Mouse (Mus musculus) midbrain, embryonic 11.5 days (tissue): Measurements from ENCODE around the gene Eps8. TPM values are rescaled to one million over a fixed set of nuclear protein-coding genes. Genes with fewer than 3 reads are reported as not detected.

ENCODE experiments used
- ATAC-seq: fragments of 200-750 bp; cut with Nextera tagmentation; 2 replicates; pipeline ENCODE4 v1.8.0; 2017; ENCODE audit warnings: moderate TSS enrichment, moderate library complexity; ENCODE audit not compliant: low FRiP score
- DNase-seq: peaks from one replicate; pipeline ENCODE4 v3.0.0; 2015; ENCODE audit warnings: low spot score; ENCODE audit errors: missing footprints
- H3K27ac ChIP-seq: fragments of 300-500 bp; sonication (generic); 2 replicates; pipeline ENCODE4 v1.5.1; 2014; ENCODE audit warnings: low read depth, low read length
- H3K27me3 ChIP-seq: fragments of 300-500 bp; sonication (generic); 2 replicates; pipeline ENCODE4 v1.6.1; 2014; ENCODE audit warnings: mild to moderate bottlenecking, low read length, moderate library complexity, mixed read lengths; ENCODE audit not compliant: control insufficient read depth, insufficient read depth
- H3K36me3 ChIP-seq: fragments of 300-500 bp; sonication (generic); 2 replicates; pipeline ENCODE4 v1.6.1; 2014; ENCODE audit warnings: mild to moderate bottlenecking, low read length, moderate library complexity, mixed read lengths; ENCODE audit not compliant: control insufficient read depth, insufficient read depth
- H3K4me1 ChIP-seq: fragments of 300-500 bp; sonication (generic); 2 replicates; pipeline ENCODE4 v1.6.1; 2014; ENCODE audit warnings: low read length; ENCODE audit not compliant: control insufficient read depth, insufficient read depth
- H3K4me2 ChIP-seq: fragments of 300-500 bp; sonication (generic); 2 replicates; pipeline ENCODE4 v1.6.1; 2014; ENCODE audit warnings: mild to moderate bottlenecking, moderate library complexity
- H3K4me3 ChIP-seq: fragments of 300-500 bp; sonication (generic); 2 replicates; pipeline ENCODE4 v1.5.1; 2014; ENCODE audit warnings: low read depth, low read length
- H3K9ac ChIP-seq: fragments of 300-500 bp; sonication (generic); 2 replicates; pipeline ENCODE4 v1.6.1; 2014; ENCODE audit warnings: low read length
- H3K9me3 ChIP-seq: fragments of 300-500 bp; sonication (generic); 2 replicates; pipeline ENCODE4 v1.6.1; 2016; ENCODE audit warnings: low read length; ENCODE audit not compliant: control insufficient read depth
- WGBS: fragments of 180-500 bp; shearing (Covaris S2); extraction: QIAGEN DNeasy Blood & Tissue Kit; methylation state at CpG from one replicate; pipeline ENCODE4 v1.1.7; 2014; 5-methylcytosine and 5-hydroxymethylcytosine counted together
- polyA plus RNA-seq: library from polyadenylated mRNA; unstranded; fragments of >200 nt; fragmentation: Nextera tagmentation; extraction: Ambion mirVana; gene quantifications from 2 replicates; pipeline ENCODE4 v1.2.1, GENCODE M21; 2014

The Eps8 gene
- polyA plus RNA-seq, 1 experiment from 2014 or later, result 6.8 TPM

- Histone ChIP-seq H3K4me3 (no peak overlapping the region), H3K27me3 (no peaks in the 10 kb centered on the region), H3K4me2 (no peak overlapping the region), H3K27ac (no peak overlapping the region), H3K36me3 (no peaks in the 10 kb centered on the region), H3K9me3 (no peaks in the 10 kb centered on the region), H3K9ac (no peak overlapping the region), H3K4me1 (no peaks in the 10 kb centered on the region)
- peak; percentile 26 for DNase-seq
- ATAC-seq, result no peak
- WGBS, result 85% methylated on average over 8 of the region's 8 CpGs
These were observed 157.4 kb downstream of the Eps8 start for GRCm38 (mm10) chr6:137497208-137497835.

- no peak overlapping the region for H3K4me2 ChIP-seq
- H3K9ac ChIP-seq, result no peak overlapping the region
- H3K4me3 ChIP-seq, result no peak overlapping the region
- H3K4me1 ChIP-seq, result no peaks in the 10 kb centered on the region
- ATAC-seq, result peak; percentile 33; the same call in 1 of the 2 replicates
- no peaks in the 10 kb centered on the region for H3K27me3 ChIP-seq
- DNase-seq, result no peak
- no peaks in the 10 kb centered on the region for H3K9me3 ChIP-seq
- no peak overlapping the region for H3K27ac ChIP-seq
- 89% methylated on average over 2 of the region's 2 CpGs for WGBS
- no peaks in the 10 kb centered on the region for H3K36me3 ChIP-seq
These were observed 158.1 kb downstream of the Eps8 start for GRCm38 (mm10) chr6:137496562-137496961.

- H3K4me3 ChIP-seq, result no peak overlapping the region
- WGBS, result 67% methylated on average over 6 of the region's 6 CpGs
- no peak overlapping the region for H3K9ac ChIP-seq
- DNase-seq (peak; percentile 75), ATAC-seq (no peak)
- H3K27me3 ChIP-seq, result no peaks in the 10 kb centered on the region
- no peak overlapping the region for H3K4me2 ChIP-seq
- no peak overlapping the region for H3K27ac ChIP-seq
- H3K9me3 ChIP-seq, result no peaks in the 10 kb centered on the region
- no peaks in the 10 kb centered on the region for H3K4me1 ChIP-seq
- H3K36me3 ChIP-seq, result no peaks in the 10 kb centered on the region
These were observed 159.4 kb downstream of the Eps8 start for GRCm38 (mm10) chr6:137495233-137495632.

DNA sequence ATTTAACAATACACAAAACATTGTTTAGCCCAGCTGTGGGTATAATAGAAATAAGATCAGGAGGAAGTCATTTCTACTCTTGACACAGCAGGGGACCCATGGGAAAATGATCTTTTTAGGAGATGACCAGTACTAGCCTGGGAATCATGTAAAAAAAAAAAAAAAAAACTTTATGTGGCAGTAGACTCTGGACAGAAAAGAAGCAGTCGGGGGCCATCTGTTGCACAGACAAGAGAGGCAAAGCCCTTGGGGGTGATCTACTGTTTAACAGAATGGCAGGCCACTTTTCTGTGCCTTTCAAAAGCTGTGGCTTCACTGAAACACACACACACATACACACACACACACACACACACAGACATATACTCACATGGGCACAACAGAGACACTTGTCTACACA lies 159.9 kb downstream of the Eps8 start:
- Histone ChIP-seq H3K4me3 (no peak overlapping the region), H3K27ac (no peak overlapping the region), H3K36me3 (no peaks in the 10 kb centered on the region), H3K27me3 (no peaks in the 10 kb centered on the region), H3K4me2 (no peak overlapping the region), H3K9me3 (no peaks in the 10 kb centered on the region), H3K9ac (no peak overlapping the region), H3K4me1 (no peaks in the 10 kb centered on the region)
- ATAC-seq (no peak), DNase-seq (peak; percentile 61)
- WGBS, result 70% methylated on average over 1 of the region's 1 CpGs

DNA sequence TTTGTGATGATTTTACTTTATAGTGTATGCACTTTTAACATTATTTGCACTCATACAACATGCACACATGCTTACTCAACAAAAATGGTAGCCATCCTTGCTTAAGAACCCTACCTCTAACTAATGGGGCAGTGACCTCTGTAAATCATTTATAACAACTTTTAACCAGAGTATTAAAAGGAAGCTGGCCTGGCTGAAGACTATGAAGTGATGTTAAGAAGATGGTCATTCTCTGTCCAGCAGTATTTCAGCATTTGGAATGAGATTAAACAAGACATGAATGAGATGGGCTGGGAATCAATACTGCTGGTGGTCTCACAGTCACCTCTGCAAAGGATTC lies 160.6 kb downstream of the Eps8 start:
- H3K4me3 ChIP-seq, result no peak overlapping the region
- no peaks in the 10 kb centered on the region for H3K36me3 ChIP-seq
- no peak for ATAC-seq
- no peaks in the 10 kb centered on the region for H3K27me3 ChIP-seq
- no peak overlapping the region for H3K9ac ChIP-seq
- H3K4me2 ChIP-seq, result no peak overlapping the region
- DNase-seq, result no peak
- no peaks in the 10 kb centered on the region for H3K9me3 ChIP-seq
- H3K4me1 ChIP-seq, result no peaks in the 10 kb centered on the region
- no peak overlapping the region for H3K27ac ChIP-seq

DNA sequence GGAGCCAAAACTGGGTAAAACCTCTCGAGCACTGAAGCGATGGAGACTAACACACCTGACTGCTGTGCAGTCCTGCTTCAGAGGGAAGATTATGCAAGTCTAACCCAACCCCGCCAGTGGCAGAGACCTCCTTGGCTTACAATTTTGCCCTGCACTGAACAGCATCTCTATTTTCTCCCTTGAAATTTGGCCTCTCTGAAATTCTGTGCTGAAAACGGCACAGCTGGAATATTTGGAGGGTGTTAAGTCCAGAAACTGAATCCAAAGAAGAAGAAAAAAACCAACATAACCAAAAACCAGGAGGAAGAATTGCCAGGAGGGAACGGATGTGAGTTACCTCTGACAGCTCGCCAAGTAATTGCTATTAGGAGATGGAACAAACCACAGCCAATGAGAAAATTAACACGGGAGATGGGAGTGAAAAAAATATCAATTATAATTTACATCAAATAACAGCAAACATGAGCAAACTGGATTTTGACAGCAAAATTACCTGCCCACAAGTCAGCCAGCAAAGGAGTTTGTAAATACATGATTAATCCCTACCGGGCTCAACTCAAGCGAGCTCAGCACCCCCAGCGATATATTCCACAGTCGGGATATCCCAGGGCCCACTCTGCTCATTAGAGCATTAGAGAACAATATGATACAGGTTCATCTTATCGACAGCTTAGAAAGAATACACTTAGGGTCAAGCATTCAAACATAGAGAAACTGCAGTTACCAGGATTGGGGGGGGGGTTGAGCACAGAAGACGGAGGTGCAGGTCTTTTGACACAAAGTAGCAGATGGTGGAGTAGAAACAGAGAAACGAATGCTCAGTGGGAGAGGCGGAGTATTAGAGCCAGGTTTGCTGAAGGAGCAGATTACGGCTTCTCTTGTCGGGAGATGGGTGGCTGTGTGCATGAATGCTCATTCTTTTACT lies 161.2 kb downstream of the Eps8 start:
- Histone ChIP-seq H3K4me3 (no peak overlapping the region), H3K27ac (no peak overlapping the region), H3K4me1 (no peaks in the 10 kb centered on the region), H3K9ac (no peak overlapping the region), H3K36me3 (no peaks in the 10 kb centered on the region), H3K4me2 (no peak overlapping the region), H3K9me3 (no peaks in the 10 kb centered on the region), H3K27me3 (no peaks in the 10 kb centered on the region)
- 87% methylated on average over 17 of the region's 17 CpGs for WGBS
- DNase-seq (peak; percentile 4), ATAC-seq (no peak)

DNA sequence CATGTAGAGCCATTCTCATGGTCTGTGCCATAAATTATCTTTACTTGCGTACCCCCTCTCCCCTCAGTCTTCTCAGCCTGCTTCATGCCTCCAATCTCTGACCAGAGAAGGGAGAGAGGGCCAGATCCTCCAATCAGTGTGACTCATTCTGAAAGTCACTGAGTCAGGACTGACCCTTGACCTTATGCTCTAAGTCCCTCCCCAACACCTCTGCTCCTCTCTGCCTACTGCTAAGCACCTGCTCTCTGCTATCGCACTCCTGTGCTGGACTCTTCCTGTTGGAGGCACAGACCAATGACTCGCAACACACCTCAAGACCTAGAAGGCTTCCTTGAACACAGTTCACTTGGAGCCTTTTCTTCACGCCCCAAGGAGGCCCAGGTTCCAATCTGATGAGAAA lies 162.1 kb downstream of the Eps8 start:
- H3K9ac ChIP-seq, result no peak overlapping the region
- no peak overlapping the region for H3K27ac ChIP-seq
- no peaks in the 10 kb centered on the region for H3K9me3 ChIP-seq
- no peak overlapping the region for H3K4me3 ChIP-seq
- WGBS, result 97% methylated on average over 4 of the region's 4 CpGs
- no peaks in the 10 kb centered on the region for H3K4me1 ChIP-seq
- ATAC-seq (no peak), DNase-seq (peak; percentile 19)
- H3K27me3 ChIP-seq, result no peaks in the 10 kb centered on the region
- no peaks in the 10 kb centered on the region for H3K36me3 ChIP-seq
- no peak overlapping the region for H3K4me2 ChIP-seq

DNA sequence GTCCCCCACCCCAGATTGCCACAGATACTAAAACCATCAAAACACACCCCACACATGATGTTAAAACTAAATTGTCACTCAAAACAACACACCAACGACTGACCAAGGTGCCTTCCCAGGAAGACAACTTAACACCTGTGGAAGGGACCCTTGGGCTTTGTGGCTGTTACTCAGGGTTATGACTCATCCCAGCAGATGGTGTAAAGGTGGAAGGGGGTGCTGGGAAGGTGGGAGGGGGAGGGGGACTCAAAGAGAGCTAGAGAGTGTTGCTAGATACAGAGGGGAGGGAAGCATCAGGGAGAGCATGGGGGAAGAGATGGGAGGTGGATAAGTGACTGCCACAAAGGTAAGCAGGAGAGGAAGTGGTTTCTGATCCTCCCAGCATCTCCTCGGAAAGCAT lies 163.0 kb downstream of the Eps8 start:
- ATAC-seq, result no peak
- no peaks in the 10 kb centered on the region for H3K36me3 ChIP-seq
- no peaks in the 10 kb centered on the region for H3K4me1 ChIP-seq
- no peaks in the 10 kb centered on the region for H3K27me3 ChIP-seq
- no peak overlapping the region for H3K27ac ChIP-seq
- H3K9ac ChIP-seq, result no peak overlapping the region
- 82% methylated on average over 2 of the region's 2 CpGs for whole genome bisulfite sequencing
- no peak for DNase-seq
- no peak overlapping the region for H3K4me3 ChIP-seq
- H3K4me2 ChIP-seq, result no peak overlapping the region
- H3K9me3 ChIP-seq, result no peaks in the 10 kb centered on the region

DNA sequence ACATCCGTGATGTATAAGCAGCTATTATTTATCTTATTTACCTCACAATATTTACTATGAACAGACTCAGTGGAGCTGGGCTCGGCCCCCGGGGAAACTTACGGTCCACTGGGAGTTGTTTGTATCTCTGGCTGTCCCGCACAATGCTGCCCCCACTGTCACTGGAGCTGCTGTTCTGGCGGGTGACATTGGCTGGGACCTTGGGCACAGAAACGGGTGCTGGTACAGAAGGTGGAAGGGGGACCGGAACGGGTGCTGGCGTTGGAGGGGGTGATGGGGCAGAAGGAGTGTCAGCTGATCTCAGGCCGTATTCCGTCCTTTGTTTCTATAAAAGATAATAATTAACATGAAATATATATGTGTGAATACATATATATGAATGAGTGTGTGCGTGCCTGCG lies 164.6 kb downstream of the Eps8 start:
- H3K27me3 ChIP-seq, result no peaks in the 10 kb centered on the region
- H3K4me2 ChIP-seq, result no peak overlapping the region
- no peak for ATAC-seq
- no peaks in the 10 kb centered on the region for H3K4me1 ChIP-seq
- H3K36me3 ChIP-seq, result no peaks in the 10 kb centered on the region
- H3K4me3 ChIP-seq, result no peak overlapping the region
- H3K9ac ChIP-seq, result no peak overlapping the region
- H3K9me3 ChIP-seq, result no peaks in the 10 kb centered on the region
- WGBS, result 92% methylated on average over 14 of the region's 14 CpGs
- DNase-seq, result no peak
- H3K27ac ChIP-seq, result no peak overlapping the region
